Mouse (Mus musculus) hindbrain, embryonic 12.5 days (tissue): Measurements from ENCODE around the gene Rcc2. TPM values are rescaled to one million over a fixed set of nuclear protein-coding genes. Genes with fewer than 3 reads are reported as not detected.

Experiments
- ATAC-seq: fragments of 200-750 bp; cut with Nextera tagmentation; 2 replicates; pipeline ENCODE4 v1.8.0; 2017; ENCODE audit warnings: moderate TSS enrichment; ENCODE audit not compliant: low FRiP score
- H3K27ac ChIP-seq: fragments of 300-500 bp; sonication (generic); 2 replicates; pipeline ENCODE4 v1.5.1; 2016; ENCODE audit warnings: mild to moderate bottlenecking
- H3K27me3 ChIP-seq: fragments of 300-500 bp; sonication (generic); 2 replicates; pipeline ENCODE4 v1.6.1; 2016; ENCODE audit warnings: mild to moderate bottlenecking
- H3K36me3 ChIP-seq: fragments of 300-500 bp; sonication (generic); 2 replicates; pipeline ENCODE4 v1.6.1; 2016; ENCODE audit warnings: mild to moderate bottlenecking
- H3K4me1 ChIP-seq: fragments of 300-500 bp; sonication (generic); 2 replicates; pipeline ENCODE4 v1.6.1; 2016
- H3K4me2 ChIP-seq: fragments of 300-500 bp; sonication (generic); replicated peaks from 2 replicates; pipeline ENCODE4 v1.6.1; 2016; ENCODE audit warnings: mild to moderate bottlenecking
- H3K4me3 ChIP-seq: fragments of 300-500 bp; sonication (generic); 2 replicates; pipeline ENCODE4 v1.5.1; 2016; ENCODE audit warnings: mild to moderate bottlenecking
- H3K9ac ChIP-seq: fragments of 300-500 bp; sonication (generic); 2 replicates; pipeline ENCODE4 v1.6.1; 2016; ENCODE audit warnings: mild to moderate bottlenecking, moderate library complexity
- H3K9me3 ChIP-seq: fragments of 300-500 bp; sonication (generic); replicated peaks from 2 replicates; pipeline ENCODE4 v1.6.1; 2016; ENCODE audit warnings: mild to moderate bottlenecking
- WGBS: fragments of 180-500 bp; shearing (Covaris S2); methylation state at CpG from one replicate; pipeline ENCODE4 v1.1.7; 2016; 5-methylcytosine and 5-hydroxymethylcytosine counted together
- polyA plus RNA-seq: library from polyadenylated mRNA; unstranded; fragments of >200 nt; fragmentation: Nextera tagmentation; extraction: Ambion mirVana; gene quantifications from 2 replicates; pipeline ENCODE4 v1.2.1, GENCODE M21; 2016

Gene Rcc2
- polyA plus RNA-seq, 1 experiment from 2014 or later: 97.8 TPM

DNA sequence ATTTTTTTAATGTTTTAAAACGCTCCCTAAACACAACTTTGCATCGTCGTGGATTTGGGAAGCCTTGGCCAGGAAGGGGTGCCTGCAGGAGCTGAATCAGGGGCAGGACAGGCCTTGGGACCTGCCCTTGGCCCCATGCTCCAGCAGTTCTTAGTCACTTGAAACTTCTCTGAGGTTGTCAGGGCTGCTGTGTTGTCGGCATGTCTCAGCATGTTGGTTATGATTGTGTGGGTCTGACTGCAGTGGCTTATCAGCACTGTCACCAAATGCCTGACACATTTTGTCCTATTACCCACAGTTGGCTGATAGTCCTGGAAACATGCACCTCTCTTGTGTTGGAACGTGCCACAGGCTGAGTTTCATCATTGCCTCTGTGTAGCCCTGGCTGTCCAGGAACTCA, 19.8 kb downstream of the Rcc2 start:
- 95% methylated on average over 5 of the region's 5 CpGs for WGBS
- ATAC-seq: no peak
- H3K36me3 ChIP-seq: peaks cover 85% of the 10 kb centered on the region

DNA sequence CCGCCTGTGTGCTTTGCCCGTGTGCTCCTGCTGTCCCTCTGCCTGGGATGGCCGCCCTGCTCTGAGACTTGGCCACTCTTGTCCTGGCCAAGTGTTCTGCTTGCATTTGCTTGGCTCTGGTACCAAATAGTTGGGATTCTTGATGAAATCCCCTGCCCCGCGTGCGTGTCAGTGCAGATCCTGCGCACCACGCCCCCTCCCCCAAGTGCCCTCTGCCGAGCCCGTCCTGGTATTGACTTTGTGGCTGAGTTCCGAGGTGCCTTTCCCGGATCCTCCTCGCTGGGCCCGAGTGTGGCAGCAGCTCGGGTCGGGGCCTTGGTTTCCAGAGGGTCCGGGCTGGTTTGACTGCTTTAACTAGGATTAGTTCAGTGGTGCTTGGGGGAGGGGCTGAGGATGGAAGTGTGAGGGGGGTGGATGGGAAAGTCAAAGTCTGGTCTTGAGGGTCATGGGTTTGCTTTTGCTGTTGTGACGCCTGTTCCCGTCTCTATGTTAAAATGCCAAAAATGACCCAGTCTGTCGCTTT, 21.7 kb downstream of the Rcc2 start:
- Histone ChIP-seq H3K27ac (no peak overlapping the region), H3K27me3 (no peaks in the 10 kb centered on the region), H3K4me1 (no peaks in the 10 kb centered on the region), H3K9ac (no peak overlapping the region), H3K4me3 (no peak overlapping the region), H3K4me2 (no peak overlapping the region), H3K36me3 (peaks cover 72% of the 10 kb centered on the region), H3K9me3 (no peaks in the 10 kb centered on the region)
- 91% methylated on average over 20 of the region's 20 CpGs for WGBS
- ATAC-seq: no peak

More for the DNA sequence above, 19.8 kb downstream of the Rcc2 start:
- no peak overlapping the region for H3K27ac ChIP-seq
- no peaks in the 10 kb centered on the region for H3K27me3 ChIP-seq
- H3K4me3 ChIP-seq: no peak overlapping the region
- no peak overlapping the region for H3K9ac ChIP-seq
- no peaks in the 10 kb centered on the region for H3K9me3 ChIP-seq
- no peak overlapping the region for H3K4me2 ChIP-seq
- H3K4me1 ChIP-seq: no peaks in the 10 kb centered on the region

DNA sequence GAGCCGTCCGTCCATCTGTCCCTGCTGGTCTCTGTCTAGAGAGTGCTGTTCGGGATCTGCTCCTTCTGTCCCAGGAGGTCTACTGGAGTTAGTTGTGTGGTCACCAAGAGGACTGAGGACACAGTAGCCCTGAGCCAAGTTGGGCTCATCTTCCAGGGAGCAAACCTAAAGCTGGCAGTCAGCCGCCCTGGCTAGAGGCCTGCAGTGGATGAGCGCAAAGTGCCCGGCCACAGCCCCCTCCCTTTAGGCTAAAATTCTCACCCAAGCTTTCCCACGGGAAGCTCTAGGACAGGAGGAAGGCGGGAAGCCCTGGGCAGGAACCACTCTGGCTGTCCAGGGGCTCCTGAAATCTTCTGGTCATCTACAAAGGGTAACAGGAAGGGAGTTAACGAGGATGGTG, 22.4 kb downstream of the Rcc2 start:
- ATAC-seq: no peak
- no peaks in the 10 kb centered on the region for H3K9me3 ChIP-seq
- peaks cover 67% of the 10 kb centered on the region for H3K36me3 ChIP-seq
- no peak overlapping the region for H3K4me2 ChIP-seq
- H3K27ac ChIP-seq: no peak overlapping the region
- 78% methylated on average over 9 of the region's 9 CpGs for WGBS
- no peaks in the 10 kb centered on the region for H3K4me1 ChIP-seq
- no peak overlapping the region for H3K4me3 ChIP-seq
- no peaks in the 10 kb centered on the region for H3K27me3 ChIP-seq
- H3K9ac ChIP-seq: no peak overlapping the region

DNA sequence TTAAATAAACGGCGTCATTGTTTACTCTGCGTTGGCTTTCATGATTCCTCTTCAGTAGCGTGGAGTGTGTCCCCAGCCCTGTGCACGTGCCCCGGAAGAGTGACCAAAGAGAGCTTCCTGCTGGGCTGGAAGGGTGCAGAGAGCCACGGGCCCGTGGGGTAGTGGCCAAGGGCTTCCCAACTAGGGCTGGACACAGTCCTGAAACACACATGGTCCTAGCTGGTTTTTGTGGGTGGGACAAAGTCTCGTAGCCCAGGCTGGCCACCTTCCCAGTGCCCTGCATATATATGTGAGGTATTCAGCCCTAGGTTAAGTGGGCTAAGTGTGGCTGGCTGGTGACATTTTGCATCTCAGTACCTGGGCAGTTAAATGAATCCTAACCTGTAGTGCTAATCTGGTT, 22.9 kb downstream of the Rcc2 start:
- H3K4me2 ChIP-seq: no peak overlapping the region
- H3K4me1 ChIP-seq: no peaks in the 10 kb centered on the region
- no peak overlapping the region for H3K4me3 ChIP-seq
- peaks cover 62% of the 10 kb centered on the region for H3K36me3 ChIP-seq
- H3K27me3 ChIP-seq: no peaks in the 10 kb centered on the region
- no peak for ATAC-seq
- no peak overlapping the region for H3K27ac ChIP-seq
- WGBS: 85% methylated on average over 9 of the region's 9 CpGs
- no peak overlapping the region for H3K9ac ChIP-seq
- H3K9me3 ChIP-seq: no peaks in the 10 kb centered on the region

DNA sequence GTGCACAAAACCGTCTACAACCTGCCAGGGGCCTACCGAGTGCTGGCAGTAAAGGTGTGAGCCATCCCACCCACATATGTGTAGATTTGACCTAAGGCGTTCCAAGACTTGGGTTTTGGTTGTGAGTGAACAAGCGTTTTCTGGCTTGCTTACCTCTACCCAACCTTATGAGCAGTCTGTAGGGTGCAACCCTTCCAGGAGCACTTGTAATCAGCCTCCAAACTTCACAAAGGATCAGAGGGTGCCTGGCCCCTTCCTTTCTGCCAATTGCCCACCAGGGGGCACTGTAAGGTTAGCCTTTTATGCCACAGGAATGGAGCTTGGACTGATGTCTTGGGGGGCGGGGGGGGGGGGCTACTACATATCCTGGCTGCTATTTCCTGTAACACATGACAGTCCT, 23.5 kb downstream of the Rcc2 start:
- no peaks in the 10 kb centered on the region for H3K27me3 ChIP-seq
- H3K4me3 ChIP-seq: no peak overlapping the region
- H3K4me2 ChIP-seq: no peak overlapping the region
- peaks cover 56% of the 10 kb centered on the region for H3K36me3 ChIP-seq
- no peak overlapping the region for H3K9ac ChIP-seq
- H3K9me3 ChIP-seq: no peaks in the 10 kb centered on the region
- ATAC-seq: peak; percentile 38; the same call in 1 of the 2 replicates
- 59% methylated on average over 5 of the region's 5 CpGs for WGBS
- no peak overlapping the region for H3K27ac ChIP-seq
- no peaks in the 10 kb centered on the region for H3K4me1 ChIP-seq

DNA sequence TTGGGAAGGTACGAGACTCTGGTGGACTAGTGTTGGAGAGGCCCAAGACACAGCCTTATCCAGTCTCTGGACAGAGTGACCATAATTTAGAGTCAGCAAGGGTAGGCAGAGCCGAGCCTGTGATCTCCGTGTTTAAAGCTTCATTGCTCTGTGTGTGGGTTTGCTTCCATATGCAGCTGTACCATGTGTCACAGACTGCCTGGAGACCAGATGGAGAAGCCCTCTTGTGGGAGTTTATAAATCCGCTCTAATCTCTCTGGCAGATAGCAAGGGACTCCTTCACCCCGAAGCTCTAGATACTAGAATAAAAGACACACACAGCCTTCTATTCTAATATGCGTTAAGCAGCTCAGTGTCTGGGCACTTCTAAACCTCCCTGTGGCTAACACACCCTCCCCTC, 24.4 kb downstream of the Rcc2 start:
- Histone ChIP-seq H3K36me3 (peaks cover 48% of the 10 kb centered on the region), H3K4me1 (no peaks in the 10 kb centered on the region), H3K9ac (no peak overlapping the region), H3K4me3 (no peak overlapping the region), H3K27me3 (no peaks in the 10 kb centered on the region), H3K27ac (no peak overlapping the region), H3K4me2 (no peak overlapping the region), H3K9me3 (no peaks in the 10 kb centered on the region)
- no peak for ATAC-seq
- WGBS: 75% methylated on average over 6 of the region's 6 CpGs

DNA sequence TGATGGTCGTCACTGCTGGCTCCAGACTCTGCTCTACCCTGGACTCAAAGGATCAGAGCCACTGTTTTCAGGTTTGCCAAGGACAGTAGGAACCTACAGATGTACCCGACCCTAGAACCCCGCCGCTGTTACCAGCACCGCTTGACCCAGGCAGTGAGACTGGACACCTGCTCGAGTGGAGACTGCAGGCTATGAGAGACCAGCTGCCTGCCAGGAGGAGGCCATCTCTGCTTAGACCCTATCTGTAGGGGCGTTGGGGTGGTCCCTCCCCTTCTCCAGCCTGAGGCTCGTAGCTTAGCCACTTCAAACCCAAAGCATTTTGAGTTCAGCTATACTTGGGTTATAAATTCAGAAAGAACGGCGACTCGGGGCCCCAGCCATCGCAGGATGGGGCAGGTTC, 26.6 kb downstream of the Rcc2 start:
- Histone ChIP-seq H3K4me1 (no peaks in the 10 kb centered on the region), H3K4me2 (no peak overlapping the region), H3K27me3 (no peaks in the 10 kb centered on the region), H3K4me3 (no peak overlapping the region), H3K9me3 (no peaks in the 10 kb centered on the region), H3K27ac (no peak overlapping the region), H3K36me3 (peaks cover 26% of the 10 kb centered on the region), H3K9ac (no peak overlapping the region)
- no peak for ATAC-seq
- 89% methylated on average over 12 of the region's 12 CpGs for WGBS

DNA sequence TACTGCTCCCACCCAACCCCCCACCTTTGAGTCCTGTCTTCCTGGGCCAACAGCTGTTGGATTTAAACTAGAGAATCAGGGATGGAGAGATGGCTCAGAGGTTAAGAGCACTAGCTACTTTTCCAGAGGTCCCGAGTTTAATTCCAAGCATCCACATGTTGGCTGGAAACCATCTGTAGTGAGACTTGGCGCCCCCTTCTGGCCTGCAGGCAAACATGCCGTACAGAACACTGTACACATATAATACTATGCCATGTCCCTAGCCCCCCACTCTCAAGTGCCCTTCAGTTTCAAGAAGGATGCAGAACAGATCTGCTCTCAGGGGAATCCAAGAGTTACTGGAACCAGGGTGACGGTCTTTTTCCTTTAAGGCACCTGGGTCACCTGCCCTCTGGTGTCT, 31.3 kb downstream of the Rcc2 start:
- H3K9me3 ChIP-seq: no peaks in the 10 kb centered on the region
- no peak overlapping the region for H3K4me2 ChIP-seq
- no peak overlapping the region for H3K9ac ChIP-seq
- H3K27me3 ChIP-seq: no peaks in the 10 kb centered on the region
- no peak overlapping the region for H3K4me3 ChIP-seq
- ATAC-seq: no peak
- H3K4me1 ChIP-seq: no peaks in the 10 kb centered on the region
- 83% methylated on average over 4 of the region's 4 CpGs for WGBS
- H3K27ac ChIP-seq: no peak overlapping the region
- H3K36me3 ChIP-seq: no peaks in the 10 kb centered on the region

DNA sequence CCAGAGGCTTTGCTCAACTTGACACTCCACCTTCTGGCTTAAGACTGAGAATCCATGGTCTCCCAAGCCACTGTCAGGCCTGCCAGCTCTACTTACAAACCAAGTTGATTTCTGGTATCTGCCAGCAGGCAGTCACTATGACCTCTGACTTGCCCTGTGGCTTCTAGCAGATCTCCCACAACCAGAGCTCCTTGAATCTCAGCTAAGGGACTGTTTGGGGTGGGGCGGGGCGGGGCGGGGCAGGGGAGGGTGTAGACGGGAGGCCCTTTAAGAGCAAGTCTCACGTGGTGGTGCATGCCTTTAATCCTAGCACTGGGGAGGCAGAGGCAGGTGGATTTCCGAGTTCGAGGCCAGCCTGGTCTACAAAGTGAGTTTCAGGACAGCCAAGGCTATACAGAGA, 32.5 kb downstream of the Rcc2 start:
- no peak for ATAC-seq
- no peak overlapping the region for H3K27ac ChIP-seq
- H3K27me3 ChIP-seq: no peaks in the 10 kb centered on the region
- H3K36me3 ChIP-seq: no peaks in the 10 kb centered on the region
- H3K4me2 ChIP-seq: no peak overlapping the region
- H3K9me3 ChIP-seq: no peaks in the 10 kb centered on the region
- H3K9ac ChIP-seq: no peak overlapping the region
- no peaks in the 10 kb centered on the region for H3K4me1 ChIP-seq
- 77% methylated on average over 7 of the region's 7 CpGs for WGBS
- no peak overlapping the region for H3K4me3 ChIP-seq

DNA sequence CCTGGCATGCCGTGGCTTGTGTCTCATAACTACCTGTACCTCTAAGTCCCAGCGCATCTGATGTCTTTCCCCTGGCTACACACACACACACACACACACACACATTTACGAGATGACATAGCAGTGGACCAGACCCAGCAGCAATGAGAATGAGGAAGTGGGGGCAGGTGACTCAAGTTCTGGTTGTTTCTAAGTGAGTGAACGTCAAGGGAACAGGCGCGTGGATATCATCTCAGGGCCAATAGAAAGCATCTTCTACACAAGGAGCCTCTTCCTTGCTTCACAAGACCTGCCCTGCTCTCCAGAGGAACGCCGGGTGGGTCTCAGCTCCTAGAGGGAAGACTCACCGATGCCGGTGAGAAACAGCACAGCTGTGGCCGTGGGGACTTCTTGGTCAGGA, 40.3 kb downstream of the Rcc2 start:
- H3K9ac ChIP-seq: no peak overlapping the region
- H3K4me3 ChIP-seq: no peak overlapping the region
- no peaks in the 10 kb centered on the region for H3K27me3 ChIP-seq
- H3K9me3 ChIP-seq: no peaks in the 10 kb centered on the region
- peaks cover 6% of the 10 kb centered on the region for H3K4me1 ChIP-seq
- no peak overlapping the region for H3K4me2 ChIP-seq
- WGBS: 88% methylated on average over 11 of the region's 11 CpGs
- H3K27ac ChIP-seq: no peak overlapping the region
- ATAC-seq: no peak
- no peaks in the 10 kb centered on the region for H3K36me3 ChIP-seq

DNA sequence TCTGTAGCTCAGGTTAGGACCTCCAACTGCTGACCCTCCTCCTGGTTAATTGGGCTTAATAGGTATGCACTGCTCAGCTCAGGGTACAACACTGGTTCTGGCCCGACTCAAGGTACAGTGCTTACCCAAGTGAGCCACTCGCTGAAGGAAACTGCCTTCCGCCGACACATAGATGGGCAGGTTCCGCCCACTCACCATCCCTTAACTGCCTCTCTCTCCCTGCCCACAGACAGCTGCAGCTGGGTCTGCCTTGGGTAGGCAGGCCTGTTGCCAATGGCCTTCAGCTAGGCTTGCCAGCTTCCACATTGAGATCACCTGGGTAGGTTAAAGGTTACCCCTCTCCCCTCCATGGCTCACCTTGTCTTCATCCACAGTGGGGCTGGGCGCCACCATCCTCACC, 41.1 kb downstream of the Rcc2 start:
- H3K4me2 ChIP-seq: no peak overlapping the region
- H3K9ac ChIP-seq: no peak overlapping the region
- peaks cover 2% of the 10 kb centered on the region; the same call in 1 of the 2 replicates for H3K27me3 ChIP-seq
- no peak overlapping the region for H3K4me3 ChIP-seq
- 85% methylated on average over 6 of the region's 6 CpGs for WGBS
- no peak for ATAC-seq
- no peaks in the 10 kb centered on the region for H3K36me3 ChIP-seq
- no peak overlapping the region for H3K27ac ChIP-seq
- no peaks in the 10 kb centered on the region for H3K9me3 ChIP-seq
- peaks cover 6% of the 10 kb centered on the region for H3K4me1 ChIP-seq

DNA sequence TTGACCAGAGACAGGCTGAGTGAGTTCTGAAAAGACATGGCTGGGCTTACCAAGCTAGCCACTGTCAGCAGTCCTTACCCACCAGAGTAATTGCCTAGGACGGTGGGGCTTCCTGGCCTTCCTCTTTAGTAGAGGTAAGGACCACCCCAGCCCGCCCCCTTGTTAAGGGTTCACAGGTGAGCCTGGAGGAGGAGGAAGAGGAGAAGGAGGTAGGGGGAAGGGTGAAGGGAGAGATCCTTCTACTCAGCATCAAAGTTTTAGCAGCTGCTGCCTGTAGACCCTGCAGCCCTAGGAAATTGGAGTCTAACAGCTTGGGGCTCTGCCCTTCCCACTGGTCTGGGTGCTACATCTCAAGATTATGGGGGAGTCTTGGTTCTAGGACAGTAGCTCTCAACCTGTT, 42.2 kb downstream of the Rcc2 start, which contains the start of gene Padi6:
TSS of gene Padi6 (minus strand) at position 101 of the 400 bp plus-strand sequence.
- ATAC-seq: no peak
- Histone ChIP-seq H3K4me2 (no peak within 1 kb of the TSS), H3K27ac (no peak within 1 kb of the TSS), H3K36me3 (no peaks in the 10 kb centered on the region), H3K27me3 (peaks cover 2% of the 10 kb centered on the region; the same call in 1 of the 2 replicates), H3K9ac (no peak within 1 kb of the TSS), H3K4me3 (no peak within 1 kb of the TSS), H3K4me1 (peaks cover 6% of the 10 kb centered on the region), H3K9me3 (no peaks in the 10 kb centered on the region)
- WGBS: 82% methylated on average over 2 of the region's 2 CpGs

DNA sequence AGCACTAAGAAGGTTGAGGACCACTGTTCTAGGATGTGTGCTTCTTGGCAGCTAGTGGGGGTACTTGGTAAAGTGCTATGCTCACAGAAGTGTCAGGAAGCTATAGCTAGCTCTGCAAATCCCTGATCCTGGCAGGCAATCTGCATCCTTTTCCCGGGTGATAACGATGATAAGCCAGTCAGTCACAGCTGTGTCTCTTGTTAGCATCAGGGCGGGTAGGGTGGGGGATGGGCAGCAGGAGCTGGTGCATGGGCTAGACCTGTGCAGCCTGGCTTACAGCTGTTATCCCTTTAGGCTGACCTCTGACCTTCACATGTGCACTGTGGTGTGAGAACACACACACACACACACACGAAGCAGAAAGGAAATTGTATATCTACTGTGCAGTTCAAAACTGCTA, 42.7 kb downstream of the Rcc2 start:
- no peaks in the 10 kb centered on the region for H3K36me3 ChIP-seq
- WGBS: 56% methylated on average over 4 of the region's 4 CpGs
- no peak overlapping the region for H3K27ac ChIP-seq
- no peaks in the 10 kb centered on the region for H3K9me3 ChIP-seq
- H3K4me3 ChIP-seq: no peak overlapping the region
- peaks cover 2% of the 10 kb centered on the region; the same call in 1 of the 2 replicates for H3K27me3 ChIP-seq
- peaks cover 9% of the 10 kb centered on the region for H3K4me1 ChIP-seq
- H3K4me2 ChIP-seq: no peak overlapping the region
- 0 out of 2 replicates have a peak, but pooled peaks have one; percentile 21 for ATAC-seq
- no peak overlapping the region for H3K9ac ChIP-seq
